Mouse (Mus musculus) midbrain, embryonic 11.5 days (tissue): ENCODE data around the gene Retreg3. TPM values are rescaled to one million over a fixed set of nuclear protein-coding genes. Genes with fewer than 3 reads are reported as not detected.

Experiments used
- ATAC-seq: fragments of 200-750 bp; cut with Nextera tagmentation; 2 replicates; pipeline ENCODE4 v1.8.0; 2017; ENCODE audit warnings: moderate TSS enrichment, moderate library complexity; ENCODE audit not compliant: low FRiP score
- DNase-seq: peaks from one replicate; pipeline ENCODE4 v3.0.0; 2015; ENCODE audit warnings: low spot score; ENCODE audit errors: missing footprints
- H3K27ac ChIP-seq: fragments of 300-500 bp; sonication (generic); 2 replicates; pipeline ENCODE4 v1.5.1; 2014; ENCODE audit warnings: low read depth, low read length
- H3K27me3 ChIP-seq: fragments of 300-500 bp; sonication (generic); 2 replicates; pipeline ENCODE4 v1.6.1; 2014; ENCODE audit warnings: mild to moderate bottlenecking, low read length, moderate library complexity, mixed read lengths; ENCODE audit not compliant: control insufficient read depth, insufficient read depth
- H3K36me3 ChIP-seq: fragments of 300-500 bp; sonication (generic); 2 replicates; pipeline ENCODE4 v1.6.1; 2014; ENCODE audit warnings: mild to moderate bottlenecking, low read length, moderate library complexity, mixed read lengths; ENCODE audit not compliant: control insufficient read depth, insufficient read depth
- H3K4me1 ChIP-seq: fragments of 300-500 bp; sonication (generic); 2 replicates; pipeline ENCODE4 v1.6.1; 2014; ENCODE audit warnings: low read length; ENCODE audit not compliant: control insufficient read depth, insufficient read depth
- H3K4me2 ChIP-seq: fragments of 300-500 bp; sonication (generic); 2 replicates; pipeline ENCODE4 v1.6.1; 2014; ENCODE audit warnings: mild to moderate bottlenecking, moderate library complexity
- H3K4me3 ChIP-seq: fragments of 300-500 bp; sonication (generic); 2 replicates; pipeline ENCODE4 v1.5.1; 2014; ENCODE audit warnings: low read depth, low read length
- H3K9ac ChIP-seq: fragments of 300-500 bp; sonication (generic); 2 replicates; pipeline ENCODE4 v1.6.1; 2014; ENCODE audit warnings: low read length
- H3K9me3 ChIP-seq: fragments of 300-500 bp; sonication (generic); 2 replicates; pipeline ENCODE4 v1.6.1; 2016; ENCODE audit warnings: low read length; ENCODE audit not compliant: control insufficient read depth
- WGBS: fragments of 180-500 bp; shearing (Covaris S2); extraction: QIAGEN DNeasy Blood & Tissue Kit; methylation state at CpG from one replicate; pipeline ENCODE4 v1.1.7; 2014; 5-methylcytosine and 5-hydroxymethylcytosine counted together
- polyA plus RNA-seq: library from polyadenylated mRNA; unstranded; fragments of >200 nt; fragmentation: Nextera tagmentation; extraction: Ambion mirVana; gene quantifications from 2 replicates; pipeline ENCODE4 v1.2.1, GENCODE M21; 2014

Retreg3 gene
- polyA plus RNA-seq, 1 experiment from 2014 or later: 11.4 TPM

DNA sequence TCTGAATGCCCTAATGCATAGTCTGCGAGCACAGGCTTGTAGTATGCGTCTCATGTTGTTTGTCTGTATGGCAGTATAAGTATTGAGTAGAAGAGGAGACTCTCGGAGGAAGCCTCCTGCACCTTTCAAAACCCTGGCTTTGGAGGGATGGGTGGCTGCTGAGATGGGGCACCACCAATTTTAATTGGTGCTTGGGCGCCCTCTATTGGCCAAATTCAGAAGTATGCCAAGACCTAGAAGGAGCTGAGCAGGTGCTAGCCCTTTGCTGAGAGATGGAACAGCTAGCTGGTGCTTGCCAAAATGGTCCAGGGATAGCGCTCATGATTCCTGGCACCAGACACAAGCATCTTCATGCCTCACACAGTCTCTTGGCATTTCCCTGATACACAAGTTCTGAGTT is 61.8 kb downstream of the Retreg3 start:
- no peak overlapping the region for H3K4me3 ChIP-seq
- 32% methylated on average over 5 of the region's 5 CpGs for WGBS
- no peak overlapping the region for H3K27ac ChIP-seq
- H3K36me3 ChIP-seq: no peaks in the 10 kb centered on the region; the same call in 1 of the 2 replicates
- DNase-seq (peak; percentile 98), ATAC-seq (no peak)
- H3K4me1 ChIP-seq: no peaks in the 10 kb centered on the region
- H3K4me2 ChIP-seq: no peak overlapping the region
- no peaks in the 10 kb centered on the region; the same call in 1 of the 2 replicates for H3K27me3 ChIP-seq
- no peak overlapping the region for H3K9ac ChIP-seq
- H3K9me3 ChIP-seq: no peaks in the 10 kb centered on the region

DNA sequence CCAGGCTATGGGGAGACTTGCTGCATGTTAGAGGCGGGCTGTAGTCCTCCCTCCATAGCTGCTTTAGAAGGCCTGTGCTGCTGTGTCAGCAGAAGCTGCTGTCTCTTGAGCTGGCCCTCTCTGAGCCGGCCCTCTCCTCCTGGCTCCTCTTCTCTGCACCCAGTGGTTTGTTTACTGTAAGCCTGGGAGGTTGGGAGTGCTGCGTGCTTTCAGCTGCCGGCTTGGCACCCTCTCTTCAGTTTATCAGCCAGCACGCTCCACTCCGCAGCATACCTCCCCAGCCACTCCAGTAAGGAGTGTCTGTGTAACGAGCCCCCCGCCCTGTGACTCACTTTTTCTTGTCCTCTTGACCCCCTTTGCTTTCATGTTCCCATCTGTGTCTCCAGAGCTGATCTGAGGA is 62.8 kb downstream of the Retreg3 start:
- H3K9ac ChIP-seq: no peak overlapping the region
- H3K36me3 ChIP-seq: no peaks in the 10 kb centered on the region; the same call in 1 of the 2 replicates
- no peak overlapping the region for H3K4me3 ChIP-seq
- no peaks in the 10 kb centered on the region; the same call in 1 of the 2 replicates for H3K27me3 ChIP-seq
- H3K4me1 ChIP-seq: no peaks in the 10 kb centered on the region
- no peaks in the 10 kb centered on the region for H3K9me3 ChIP-seq
- WGBS: 58% methylated on average over 8 of the region's 8 CpGs
- no peak overlapping the region for H3K27ac ChIP-seq
- no peak for DNase-seq
- no peak for ATAC-seq
- H3K4me2 ChIP-seq: no peak overlapping the region

DNA sequence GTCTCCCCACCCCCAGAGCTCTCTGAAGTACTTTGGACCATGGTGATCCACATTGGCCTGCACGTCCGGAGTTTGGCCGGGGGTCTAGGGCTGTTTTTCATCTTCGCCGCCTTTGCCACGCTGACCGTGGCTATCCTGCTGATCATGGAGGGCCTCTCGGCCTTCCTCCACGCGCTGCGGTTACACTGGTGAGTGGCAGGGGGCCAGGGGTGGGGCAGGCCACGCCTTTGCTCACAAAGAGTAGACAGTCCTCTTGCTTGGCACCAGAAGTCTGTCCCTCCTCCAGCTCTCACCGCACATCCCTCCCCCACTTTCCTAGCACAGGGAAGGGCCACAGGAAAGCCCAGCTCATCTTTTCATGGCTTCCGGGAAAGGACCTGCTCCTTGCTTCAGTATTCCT is 64.3 kb downstream of the Retreg3 start:
- no peak for DNase-seq
- ATAC-seq: no peak
- H3K27ac ChIP-seq: no peak overlapping the region
- no peaks in the 10 kb centered on the region; the same call in 1 of the 2 replicates for H3K36me3 ChIP-seq
- H3K27me3 ChIP-seq: no peaks in the 10 kb centered on the region; the same call in 1 of the 2 replicates
- H3K9ac ChIP-seq: no peak overlapping the region
- H3K4me2 ChIP-seq: no peak overlapping the region
- 86% methylated on average over 14 of the region's 14 CpGs for WGBS
- H3K4me3 ChIP-seq: no peak overlapping the region
- no peaks in the 10 kb centered on the region for H3K9me3 ChIP-seq
- H3K4me1 ChIP-seq: no peaks in the 10 kb centered on the region

DNA sequence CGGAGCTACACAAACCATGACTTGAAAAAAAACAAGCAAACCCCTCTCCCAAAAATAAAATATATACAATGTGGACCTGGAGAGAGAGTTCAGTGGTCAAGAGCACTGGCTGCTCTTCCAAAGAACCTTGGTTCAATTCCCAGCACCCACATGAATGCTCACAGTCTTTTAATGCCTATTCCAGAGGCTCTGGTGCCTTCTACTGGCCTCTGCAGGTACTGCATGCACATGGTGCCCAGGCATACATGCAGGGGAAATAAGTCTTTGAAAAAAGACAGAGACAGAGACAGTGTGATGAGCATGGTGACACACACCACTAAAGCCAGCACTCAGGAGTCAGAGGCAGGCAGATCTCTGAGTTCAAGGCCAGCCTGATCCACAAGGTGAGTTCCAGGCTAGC is 65.7 kb downstream of the Retreg3 start:
- H3K27ac ChIP-seq: no peak overlapping the region
- DNase-seq (no peak), ATAC-seq (no peak)
- no peak overlapping the region for H3K4me2 ChIP-seq
- no peak overlapping the region for H3K4me3 ChIP-seq
- no peak overlapping the region for H3K9ac ChIP-seq
- no peaks in the 10 kb centered on the region; the same call in 1 of the 2 replicates for H3K27me3 ChIP-seq
- H3K9me3 ChIP-seq: no peaks in the 10 kb centered on the region
- no peaks in the 10 kb centered on the region; the same call in 1 of the 2 replicates for H3K36me3 ChIP-seq
- H3K4me1 ChIP-seq: no peaks in the 10 kb centered on the region
- 97% methylated on average over 1 of the region's 1 CpGs for WGBS

DNA sequence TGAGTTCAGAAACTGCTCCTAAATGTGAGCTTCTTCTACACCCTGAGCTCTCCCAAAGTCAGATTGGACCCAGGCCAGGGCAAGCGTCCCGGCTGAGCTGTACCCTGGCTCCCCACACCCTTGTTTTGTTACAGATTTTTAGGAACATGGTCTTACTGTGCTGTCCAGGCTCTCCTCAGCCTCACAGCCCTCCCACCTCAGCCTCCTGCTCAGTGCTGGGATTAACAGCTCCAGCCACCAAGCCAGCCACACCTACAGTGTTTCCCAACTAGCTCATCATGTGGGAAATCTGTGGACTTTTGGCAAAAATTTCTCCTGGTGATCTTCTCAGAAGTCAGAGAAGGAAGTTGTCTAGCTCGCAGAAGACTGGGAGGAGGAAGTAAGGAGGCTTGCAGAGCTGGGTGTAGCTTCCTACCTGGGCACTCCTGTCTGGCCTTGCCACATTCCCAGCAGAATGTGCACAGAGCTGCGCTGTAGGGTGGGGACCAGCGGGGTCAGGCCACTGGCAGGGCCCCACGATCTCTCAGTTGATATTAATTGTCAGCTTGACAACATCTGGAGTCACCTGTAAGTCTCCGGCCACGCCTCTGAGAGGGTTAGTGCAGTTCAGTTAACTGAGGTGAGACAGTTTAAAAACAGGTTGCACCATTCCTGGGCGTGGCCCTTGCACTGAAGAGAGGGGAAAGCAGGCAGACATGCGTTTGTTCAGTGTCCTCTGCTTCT is 66.8 kb downstream of the Retreg3 start:
- H3K36me3 ChIP-seq: no peaks in the 10 kb centered on the region; the same call in 1 of the 2 replicates
- H3K9me3 ChIP-seq: no peaks in the 10 kb centered on the region
- ATAC-seq: no peak
- DNase-seq: no peak
- no peak overlapping the region for H3K4me2 ChIP-seq
- no peak overlapping the region for H3K27ac ChIP-seq
- no peak overlapping the region for H3K9ac ChIP-seq
- H3K27me3 ChIP-seq: no peaks in the 10 kb centered on the region; the same call in 1 of the 2 replicates
- H3K4me3 ChIP-seq: no peak overlapping the region
- WGBS: 93% methylated on average over 10 of the region's 10 CpGs
- no peaks in the 10 kb centered on the region for H3K4me1 ChIP-seq

DNA sequence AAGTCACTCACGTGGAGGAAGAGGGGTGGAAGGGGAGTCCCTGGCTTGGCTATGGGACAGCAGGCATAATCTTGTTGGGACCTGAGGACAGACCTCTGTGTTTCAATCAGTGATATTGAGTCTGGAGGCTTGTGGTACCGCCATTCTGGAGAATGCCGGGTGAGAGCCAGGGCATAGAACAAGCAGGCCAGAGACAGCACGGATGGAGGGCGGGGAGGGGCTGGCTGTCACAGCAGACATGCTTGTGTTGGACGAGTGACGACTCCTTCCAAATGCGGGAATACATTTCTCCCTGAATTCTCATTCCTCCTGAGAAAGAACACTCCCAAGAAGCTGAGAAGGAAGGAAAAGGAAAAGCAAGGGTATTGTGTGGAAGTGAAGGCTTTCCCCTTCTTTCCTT is 68.1 kb downstream of the Retreg3 start:
- Histone ChIP-seq H3K9ac (no peak overlapping the region), H3K4me3 (no peak overlapping the region), H3K36me3 (no peaks in the 10 kb centered on the region; the same call in 1 of the 2 replicates), H3K4me1 (no peaks in the 10 kb centered on the region), H3K4me2 (no peak overlapping the region), H3K9me3 (no peaks in the 10 kb centered on the region), H3K27me3 (no peaks in the 10 kb centered on the region; the same call in 1 of the 2 replicates), H3K27ac (no peak overlapping the region)
- no peak for ATAC-seq
- DNase-seq: no peak
- 83% methylated on average over 8 of the region's 8 CpGs for WGBS

DNA sequence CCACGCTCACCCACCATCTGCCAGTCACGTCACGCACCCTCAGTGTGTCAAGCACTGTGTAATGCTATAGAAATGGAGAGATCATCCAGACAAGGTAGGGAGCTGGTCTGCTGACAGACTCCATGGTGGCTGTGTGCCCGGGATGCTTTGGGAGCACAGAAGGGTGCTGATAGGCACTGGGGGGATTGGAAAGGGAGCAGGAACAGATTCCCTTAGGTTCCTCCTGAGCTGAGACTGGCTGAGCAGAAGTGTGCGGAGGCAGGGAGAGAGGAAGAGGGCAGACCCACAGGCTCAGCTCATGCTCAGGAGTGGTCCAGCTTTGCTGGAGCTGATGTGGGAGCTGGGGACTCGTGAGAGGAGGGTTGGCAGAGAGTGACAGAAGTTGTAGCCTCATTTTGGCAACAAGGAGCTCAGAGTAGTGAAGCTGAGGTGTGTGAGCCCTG is 68.6 kb downstream of the Retreg3 start:
- peaks cover 3% of the 10 kb centered on the region for H3K36me3 ChIP-seq
- H3K9me3 ChIP-seq: no peaks in the 10 kb centered on the region

DNA sequence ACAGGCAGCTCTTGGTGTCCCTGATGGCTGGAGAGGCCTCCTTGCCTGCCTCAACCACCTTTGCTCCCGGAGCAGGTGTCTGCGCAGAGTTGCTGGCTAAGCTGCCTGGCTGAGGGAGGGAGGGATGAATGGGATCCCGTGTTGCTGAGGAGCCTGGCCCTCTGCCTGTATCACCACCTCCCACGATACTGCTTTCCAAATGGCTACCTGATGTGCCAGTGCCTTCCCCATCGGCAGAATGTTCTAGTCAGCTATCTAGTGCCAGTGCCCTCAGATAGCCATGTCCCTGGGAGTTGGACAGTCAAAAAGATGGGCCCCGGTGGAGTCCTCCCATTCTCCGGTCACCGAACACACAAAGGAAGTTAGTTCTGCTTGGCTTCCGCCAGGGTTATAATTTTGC is 69.3 kb downstream of the Retreg3 start:
- ATAC-seq (no peak), DNase-seq (no peak)
- Histone ChIP-seq H3K4me3 (no peak overlapping the region), H3K9me3 (no peaks in the 10 kb centered on the region), H3K27ac (no peak overlapping the region), H3K36me3 (peaks cover 8% of the 10 kb centered on the region), H3K27me3 (no peaks in the 10 kb centered on the region), H3K4me1 (no peaks in the 10 kb centered on the region), H3K9ac (no peak overlapping the region), H3K4me2 (no peak overlapping the region)
- WGBS: 92% methylated on average over 9 of the region's 9 CpGs

More for the DNA sequence above, 68.6 kb downstream of the Retreg3 start:
- WGBS: 95% methylated on average over 6 of the region's 6 CpGs
- DNase-seq: no peak
- H3K4me1 ChIP-seq: no peaks in the 10 kb centered on the region
- no peak for ATAC-seq
- no peaks in the 10 kb centered on the region; the same call in 1 of the 2 replicates for H3K27me3 ChIP-seq
- H3K9ac ChIP-seq: no peak overlapping the region
- H3K4me3 ChIP-seq: no peak overlapping the region
- no peak overlapping the region for H3K4me2 ChIP-seq
- H3K27ac ChIP-seq: no peak overlapping the region

DNA sequence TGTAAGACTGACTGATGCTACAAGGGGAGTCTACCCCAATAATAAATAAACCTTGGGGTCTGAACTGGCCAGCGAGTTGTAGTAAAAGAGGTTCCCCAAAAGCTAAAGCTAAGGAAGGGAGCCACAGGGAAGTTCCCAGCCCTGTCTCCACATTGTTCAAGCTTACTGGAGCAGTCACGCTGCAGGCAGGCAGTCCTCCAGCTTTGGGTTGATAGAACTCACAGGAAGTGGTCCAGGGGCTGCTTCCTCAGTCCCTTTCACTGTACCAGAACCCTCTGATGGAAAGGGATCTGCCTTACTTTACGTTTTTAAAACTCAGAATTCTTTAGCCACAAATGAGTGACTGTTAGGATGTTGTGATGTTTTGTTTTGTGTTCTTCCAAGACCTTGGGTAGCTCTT is 72.2 kb downstream of the Retreg3 start:
- Histone ChIP-seq H3K9ac (no peak overlapping the region), H3K4me3 (no peak overlapping the region), H3K36me3 (peaks cover 20% of the 10 kb centered on the region; the same call in 1 of the 2 replicates), H3K9me3 (no peaks in the 10 kb centered on the region), H3K4me1 (no peaks in the 10 kb centered on the region), H3K4me2 (no peak overlapping the region), H3K27me3 (no peaks in the 10 kb centered on the region), H3K27ac (no peak overlapping the region)
- DNase-seq (no peak), ATAC-seq (no peak)
- 89% methylated on average over 3 of the region's 3 CpGs for WGBS
